In genomic region chr1:64609145-64609544, GRCm38 (mm10) we compare ENCODE assay signal across 15 mouse cellular contexts. TPM values are rescaled to one million over a fixed set of nuclear protein-coding genes. Genes with fewer than 3 reads are reported as not detected.
DNase-seq lines count a peak whose midpoint lies in the region; ATAC-seq and TF ChIP-seq lines count a peak whose summit lies in the region.
"Had no signal": no experiment of that assay in that cellular context is flagged by ENCODE, and none has a peak within 500 bp of the region (broad histone marks: within the 10 kb centered on the region; RNA-seq: fewer than 3 reads in every experiment).

No protein-coding gene starts in this region.

- no peak for TF ChIP-seq POLR2A in myocyte (IDR thresholded peaks at IDR 0.05; ENCODE audit: insufficient read length, low read depth)

- TF ChIP-seq CTCF in midbrain, postnatal 0 days (IDR thresholded peaks at IDR 0.05) = no peak

- peaks cover 54% of the 10 kb centered on the region for H3K79me2 ChIP-seq in myocyte (ENCODE audit: control insufficient read depth, insufficient read depth)

- H3K9ac ChIP-seq in midbrain, embryonic 11.5 days (ENCODE audit: low read length) = no peak overlapping the region
- no peak overlapping the region for H3K9ac ChIP-seq in midbrain, postnatal 0 days (replicated peaks; ENCODE audit: low read length, poor library complexity, severe bottlenecking)
- H3K9ac ChIP-seq in liver, embryonic 11.5 days (ENCODE audit: low read depth, low read length) = no peak overlapping the region; the same call in 1 of the 2 replicates
- H3K9ac ChIP-seq: heart, embryonic 13.5 days; neural tube, embryonic 13.5 days had no signal

- H3K4me2 ChIP-seq in midbrain, embryonic 11.5 days = no peak overlapping the region
- H3K4me2 ChIP-seq in midbrain, postnatal 0 days (ENCODE audit: low read depth, low read length, poor library complexity, severe bottlenecking) = no peak overlapping the region
- peak overlapping the region; percentile 43; the same call in 1 of the 2 replicates for H3K4me2 ChIP-seq in liver, embryonic 11.5 days
- peak overlapping the region; percentile 86 for H3K4me2 ChIP-seq in myocyte (ENCODE audit: low read depth)
- H3K4me2 ChIP-seq: heart, embryonic 13.5 days; neural tube, embryonic 13.5 days had no signal

- DNase-seq in midbrain, embryonic 11.5 days (ENCODE audit: low spot score, missing footprints) = peak; percentile 44
- no peak for DNase-seq in midbrain, postnatal 0 days (ENCODE audit: low spot score)
- DNase-seq in c-Kit-positive CD71-negative TER-119-negative erythroid progenitor cells, embryonic 14.5 days (ENCODE audit: low read depth) = peak; percentile 13
- no peak for DNase-seq in liver, embryonic 11.5 days (ENCODE audit: low spot score)
- no peak for DNase-seq in thymus, postnatal 4 days
- DNase-seq in cerebellum, adult 9-11 months = no peak
- DNase-seq: cerebellum, adult 9-10 months; kidney, postnatal 10 days; lung, adult 2 months had no signal

- no peak overlapping the region for H3K27ac ChIP-seq in midbrain, embryonic 11.5 days (ENCODE audit: low read depth, low read length)
- H3K27ac ChIP-seq in midbrain, postnatal 0 days (ENCODE audit: low read depth, low read length) = no peak overlapping the region
- H3K27ac ChIP-seq in liver, embryonic 11.5 days (ENCODE audit: low read depth, low read length) = peak overlapping the region; percentile 75
- H3K27ac ChIP-seq: heart, embryonic 13.5 days; neural tube, embryonic 13.5 days had no signal

- peaks cover 2% of the 10 kb centered on the region; the same call in 1 of the 2 replicates for H3K36me3 ChIP-seq in midbrain, embryonic 11.5 days (ENCODE audit: control insufficient read depth, insufficient read depth, low read length)
- peaks cover 24% of the 10 kb centered on the region for H3K36me3 ChIP-seq in midbrain, postnatal 0 days (ENCODE audit: insufficient read depth, low read length)
- H3K36me3 ChIP-seq in liver, embryonic 11.5 days (ENCODE audit: control insufficient read depth, insufficient read depth, low read length) = peaks cover 12% of the 10 kb centered on the region
- H3K36me3 ChIP-seq in myocyte (ENCODE audit: control insufficient read depth, insufficient read depth) = peaks cover 35% of the 10 kb centered on the region

- H3K27me3 ChIP-seq in midbrain, embryonic 11.5 days (ENCODE audit: control insufficient read depth, insufficient read depth, low read length) = no peaks in the 10 kb centered on the region
- no peaks in the 10 kb centered on the region for H3K27me3 ChIP-seq in midbrain, postnatal 0 days (ENCODE audit: insufficient read depth, low read length)
- no peaks in the 10 kb centered on the region for H3K27me3 ChIP-seq in liver, embryonic 11.5 days (replicated peaks; ENCODE audit: control insufficient read depth, insufficient read depth, low read length)
- no peaks in the 10 kb centered on the region for H3K27me3 ChIP-seq in myocyte (ENCODE audit: control insufficient read depth, insufficient read depth, insufficient read length)
- H3K27me3 ChIP-seq: heart, embryonic 13.5 days; neural tube, embryonic 13.5 days; Patski had no signal

- no peaks in the 10 kb centered on the region for H3K4me1 ChIP-seq in midbrain, embryonic 11.5 days (ENCODE audit: control insufficient read depth, insufficient read depth, low read length)
- no peaks in the 10 kb centered on the region for H3K4me1 ChIP-seq in midbrain, postnatal 0 days (ENCODE audit: insufficient read depth, low read length)
- H3K4me1 ChIP-seq in liver, embryonic 11.5 days (replicated peaks; ENCODE audit: control insufficient read depth, insufficient read depth, low read length) = peaks cover 16% of the 10 kb centered on the region
- H3K4me1 ChIP-seq: neural tube, embryonic 13.5 days had no signal

- WGBS in midbrain, embryonic 11.5 days = 92% methylated on average over 4 of the region's 4 CpGs
- WGBS in midbrain, postnatal 0 days = 77% methylated on average over 4 of the region's 4 CpGs
- WGBS in liver, embryonic 11.5 days = 47% methylated on average over 4 of the region's 4 CpGs

- no peak for ATAC-seq in midbrain, embryonic 11.5 days (ENCODE audit: low FRiP score)
- ATAC-seq in midbrain, postnatal 0 days (ENCODE audit: low FRiP score) = no peak
- peak; percentile 87 for ATAC-seq in liver, embryonic 11.5 days (replicated peaks; ENCODE audit: low FRiP score)
- no peak for ATAC-seq in granulocyte monocyte progenitor cell, adult 5-6 weeks (replicated peaks; ENCODE audit: poor library complexity, severe bottlenecking)
- ATAC-seq: CD4-positive, CD25-positive, alpha-beta regulatory T cell, adult 4 months; Patski had no signal

- no peak overlapping the region for H3ac ChIP-seq in myocyte (ENCODE audit: control insufficient read depth, insufficient read length)

- no peak overlapping the region for H3K4me3 ChIP-seq in midbrain, embryonic 11.5 days (ENCODE audit: low read depth, low read length)
- H3K4me3 ChIP-seq in midbrain, postnatal 0 days (ENCODE audit: low read depth, low read length) = no peak overlapping the region
- H3K4me3 ChIP-seq in liver, embryonic 11.5 days (ENCODE audit: low read depth, low read length) = no peak overlapping the region
- H3K4me3 ChIP-seq in myocyte = no peak overlapping the region
- H3K4me3 ChIP-seq: heart, embryonic 13.5 days; neural tube, embryonic 13.5 days had no signal

- no peaks in the 10 kb centered on the region for H3K9me3 ChIP-seq in midbrain, embryonic 11.5 days (ENCODE audit: control insufficient read depth, low read length)
- H3K9me3 ChIP-seq in midbrain, postnatal 0 days (ENCODE audit: low read length) = no peaks in the 10 kb centered on the region
- H3K9me3 ChIP-seq in liver, embryonic 11.5 days (ENCODE audit: control insufficient read depth, low read length) = no peaks in the 10 kb centered on the region
- H3K9me3 ChIP-seq: heart, embryonic 13.5 days; neural tube, embryonic 13.5 days had no signal

TF ChIP-seq in myocyte, 11 proteins besides CTCF, POLR2A, EP300 and RAD21:
- TF ChIP-seq POLR2AphosphoS2 (IDR thresholded peaks at IDR 0.05; ENCODE audit: insufficient read length, low read depth) = peak; percentile 37
- TF ChIP-seq TCF12 (IDR thresholded peaks at IDR 0.05; ENCODE audit: insufficient read depth, poor library complexity, severe bottlenecking) = peak; percentile 77
- no peak for TF ChIP-seq SRF (IDR thresholded peaks at IDR 0.05; ENCODE audit: control insufficient read depth, insufficient read length, low read depth)
- no peak for TF ChIP-seq USF1 (IDR thresholded peaks at IDR 0.05; ENCODE audit: low read depth)
- TF ChIP-seq CEBPB (IDR thresholded peaks at IDR 0.05; ENCODE audit: insufficient read depth, poor library complexity, severe bottlenecking) = no peak
- TF ChIP-seq E2F4 (IDR thresholded peaks at IDR 0.05; ENCODE audit: insufficient read depth) = no peak
- peak; percentile 97 to 99 (median 97) for TF ChIP-seq MYOD1 (IDR thresholded peaks at IDR 0.05; ENCODE audit: control insufficient read depth in 1 of 3, insufficient read length in 2 of 3, low read depth in 2 of 3)
- no peak for TF ChIP-seq REST (IDR thresholded peaks at IDR 0.05; ENCODE audit: insufficient read depth, insufficient read length)
- peak in 2 of 3 experiments; percentile 28 to 34 for TF ChIP-seq MYOG (IDR thresholded peaks at IDR 0.05; ENCODE audit: control insufficient read depth in 1 of 3, insufficient read depth in 1 of 3, insufficient read length in 2 of 3, low read depth in 2 of 3)

RNA-seq across cellular contexts. Expression of gene Mettl21a, which starts 7.9 kb away (rescaled TPM):
- polyA plus RNA-seq in midbrain, embryonic 11.5 days (2014; fragmentation: Nextera tagmentation; extraction: Ambion mirVana) = 20.9 and 24.4 TPM in 2 replicates
- total RNA-seq in midbrain, postnatal 0 days (2014; rRNA removed) = 9.4 and 12.1 TPM in 2 replicates
- 10.8 and 13.3 TPM in 2 replicates for polyA plus RNA-seq in midbrain, postnatal 0 days (2015; fragmentation: Nextera tagmentation; extraction: Ambion mirVana)
- 16.1 and 16.3 TPM in 2 replicates for polyA plus RNA-seq in liver, embryonic 11.5 days (2014; fragmentation: Nextera tagmentation; extraction: Ambion mirVana)
- polyA plus RNA-seq in myocyte (2012; fragmentation: generic; extraction: Trizol) = 26.5 TPM
- total RNA-seq in granulocyte monocyte progenitor cell, adult 5-6 weeks (2014; fragmentation: Nextera tagmentation) = 11.6 TPM in 2 replicates
- 8.1 and 11.2 TPM in 2 replicates for total RNA-seq in granulocyte monocyte progenitor cell, adult 5-6 weeks (2017)

Comparison
In these comparisons a context has a peak if more than half of its experiments do, and no peak if none do; other contexts are left out.
1. DNase-seq: peak in midbrain, embryonic 11.5 days (single experiment) and c-Kit-positive CD71-negative TER-119-negative erythroid progenitor cells, embryonic 14.5 days (single experiment); none in midbrain, postnatal 0 days (single experiment), liver, embryonic 11.5 days (single experiment), thymus, postnatal 4 days (single experiment) and cerebellum, adult 9-11 months (single experiment).
2. H3K4me2 ChIP-seq: peak in liver, embryonic 11.5 days (single experiment) and myocyte (single experiment); none in midbrain, embryonic 11.5 days (single experiment) and midbrain, postnatal 0 days (single experiment).